Mouse (Mus musculus) left cerebral cortex, postnatal 36 days (tissue): ENCODE measurements around the gene Madcam1. TPM values are rescaled to one million over a fixed set of nuclear protein-coding genes. Genes with fewer than 3 reads are reported as not detected.
"Not testable (repeated sequence)": the region's sequence is repeated elsewhere in the genome, so short reads cannot be mapped to it uniquely, and the experiment has no call there.

ENCODE experiments used
- DNase-seq, 2 experiments: peaks; one replicate each; pipeline ENCODE4 v3.0.0; 2021 to 2022; ENCODE audit warnings: low spot score in 2 of 2, mixed read lengths in 1 of 2
- intact Hi-C: fragments of 180-260 bp; cut with DNase I; formaldehyde crosslinking; loops from one replicate; pipeline ENCODE4 v1.15.1; 2025
- total RNA-seq, 2 experiments: library from RNA; stranded (reverse); gene quantifications; 2 replicates each; pipeline ENCODE4 v1.2.3; 2021

Madcam1 gene
- total RNA-seq, 2 experiments from 2014 or later: not detected

DNA sequence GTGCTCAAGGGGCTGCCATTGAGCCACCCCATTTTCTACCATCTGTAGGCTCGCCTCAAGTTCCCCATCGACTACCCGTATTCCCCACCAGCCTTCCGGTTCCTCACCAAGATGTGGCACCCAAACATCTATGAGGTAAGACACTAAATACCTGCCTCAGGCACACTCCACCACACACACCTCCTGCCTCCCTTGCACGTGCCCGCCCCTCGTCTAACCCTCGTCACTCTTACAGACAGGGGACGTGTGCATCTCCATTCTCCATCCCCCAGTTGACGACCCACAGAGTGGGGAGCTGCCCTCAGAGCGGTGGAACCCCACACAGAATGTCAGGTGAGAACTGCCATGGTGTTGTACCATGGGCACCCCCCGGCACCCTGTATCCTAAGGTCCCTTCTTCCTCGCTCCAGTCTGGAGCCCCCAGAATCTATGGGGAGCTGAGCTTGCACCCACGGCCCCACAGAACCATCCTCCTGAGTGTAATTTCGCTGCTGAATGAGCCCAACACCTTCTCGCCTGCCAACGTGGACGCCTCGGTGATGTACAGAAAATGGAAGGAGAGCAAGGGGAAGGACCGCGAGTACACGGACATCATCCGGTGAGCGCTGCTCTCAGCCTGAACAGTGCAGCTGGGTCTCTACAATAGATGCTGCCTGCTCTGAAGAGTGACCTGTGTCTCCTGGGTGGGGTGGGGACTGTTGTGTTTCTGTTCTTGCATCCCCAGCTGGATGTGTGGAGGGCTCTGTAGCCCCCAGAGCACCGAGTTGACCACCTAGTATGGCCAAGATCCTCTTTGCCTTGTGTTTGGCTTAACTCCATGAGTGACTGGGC is 20.6 kb downstream of the Madcam1 start:
- no peak for DNase-seq
- intact Hi-C loops: no loop called here

- no peak for DNase-seq
- intact Hi-C loops: no loop called here
Observed at GRCm38 (mm10) chr10:79686219-79686618, 21.9 kb downstream of the Madcam1 start.

DNA sequence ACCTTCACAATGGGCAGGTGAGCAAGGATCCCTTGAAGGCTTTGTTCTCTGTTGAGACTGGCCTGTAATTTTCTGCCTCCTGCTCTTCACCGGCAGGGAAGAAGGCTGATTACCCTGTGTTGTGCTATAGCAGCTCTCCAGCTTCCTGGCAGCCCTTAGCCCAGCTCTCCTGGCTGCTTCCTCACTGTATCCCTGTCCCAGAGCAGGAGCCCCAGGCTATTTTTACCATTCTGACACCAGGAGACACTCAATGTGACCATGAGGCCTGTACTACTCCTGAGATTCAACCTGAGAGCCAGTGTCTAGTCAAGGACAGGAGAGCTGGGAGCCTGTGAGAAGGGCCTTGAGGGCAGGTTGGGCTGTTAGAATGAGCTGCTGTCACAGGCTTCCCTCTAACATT is 22.3 kb downstream of the Madcam1 start:
- intact Hi-C loops: no loop called here
- no peak for DNase-seq

DNA sequence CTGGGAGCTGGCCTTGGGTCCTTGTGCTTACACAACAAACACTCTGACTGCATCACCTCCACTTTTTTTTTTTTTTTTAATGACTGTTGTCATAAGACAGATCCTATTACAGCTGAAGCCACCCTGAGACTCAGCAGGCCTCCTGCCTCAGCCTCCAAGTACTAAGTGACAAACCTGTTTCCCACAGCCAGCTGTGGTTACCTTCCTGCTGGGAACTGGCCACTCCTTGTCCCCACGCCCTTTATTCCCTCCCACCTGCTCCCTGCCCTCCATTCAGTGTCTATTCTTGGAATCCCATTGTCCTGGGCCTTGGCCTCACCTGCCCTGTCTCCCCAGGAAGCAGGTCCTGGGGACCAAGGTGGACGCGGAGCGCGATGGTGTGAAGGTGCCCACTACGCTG is 23.2 kb downstream of the Madcam1 start:
- intact Hi-C loops: no loop called here
- DNase-seq: no peak

DNA sequence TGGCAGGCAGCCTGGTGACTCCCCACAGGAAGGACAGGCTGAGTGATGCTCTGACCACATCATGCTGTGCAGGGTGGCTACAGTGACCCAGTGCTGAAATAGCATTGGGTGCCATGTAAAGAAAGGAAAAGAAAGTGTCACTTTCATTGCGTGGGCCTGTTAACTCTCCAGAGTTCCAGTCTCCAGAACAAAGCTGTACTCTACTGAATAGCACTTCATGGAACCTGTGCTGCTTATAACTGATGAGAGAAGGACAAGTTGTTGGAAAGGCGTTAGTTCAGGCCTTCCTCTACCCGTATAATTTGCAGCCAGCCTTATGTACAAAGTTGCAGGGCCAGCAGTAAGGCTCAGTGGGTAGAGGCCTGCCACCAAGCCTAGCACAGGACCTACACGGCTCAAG is 24.4 kb downstream of the Madcam1 start, which contains the start of gene Gzmm:
Gzmm (plus strand) TSS at position 301 of the 400 bp plus-strand sequence.
- no peak for DNase-seq
- intact Hi-C loops: no loop called here

GRCm38 (mm10) chr10:79689178-79689577 is 24.8 kb downstream of the Madcam1 start:
- no peak for DNase-seq

GRCm38 (mm10) chr10:79691986-79692548 is 27.7 kb downstream of the Madcam1 start:
- DNase-seq: no peak
- intact Hi-C loops: no loop called here

More at GRCm38 (mm10) chr10:79689178-79689577, 24.8 kb downstream of the Madcam1 start:
- intact Hi-C loops: no loop called here

- intact Hi-C loops: no loop called here
- DNase-seq: no peak
Observed at GRCm38 (mm10) chr10:79693580-79694378, 29.4 kb downstream of the Madcam1 start.

- DNase-seq: no peak
- intact Hi-C loops: no loop called here
Observed at GRCm38 (mm10) chr10:79694379-79694655, 30.0 kb downstream of the Madcam1 start.

- intact Hi-C loops: no loop called here
- peak in 1 of 2 experiments; percentile 54 for DNase-seq
Observed at GRCm38 (mm10) chr10:79695231-79696128, 31.1 kb downstream of the Madcam1 start.

DNA sequence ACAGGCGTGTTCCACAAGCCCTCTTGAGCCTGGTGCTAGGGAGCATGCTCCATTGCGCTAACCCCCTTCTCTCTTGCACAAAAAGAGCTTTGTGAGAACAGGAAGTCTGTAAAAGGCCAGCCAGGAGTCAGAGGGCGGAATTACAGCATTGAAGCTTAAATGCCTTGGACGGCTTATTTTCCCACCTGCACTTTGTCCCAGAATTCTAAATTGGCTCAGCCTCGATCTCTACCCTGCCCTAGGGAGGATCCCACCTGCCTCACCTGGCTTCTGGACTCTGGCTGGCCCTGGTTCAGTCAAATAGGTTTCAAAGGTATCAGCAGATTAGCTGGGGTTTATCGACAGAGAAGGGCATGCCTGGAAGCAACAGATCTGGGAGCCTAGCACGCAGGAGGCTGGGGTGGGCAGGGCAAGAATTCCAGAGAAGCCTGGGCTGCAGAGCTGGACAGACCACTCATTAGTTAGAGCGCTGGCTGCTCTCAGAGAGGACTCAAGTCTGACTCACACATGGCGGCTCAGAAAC is 31.8 kb downstream of the Madcam1 start:
- intact Hi-C loops: no loop called here
- no peak for DNase-seq

- intact Hi-C loops: no loop called here
- no peak for DNase-seq
Observed at GRCm38 (mm10) chr10:79697916-79698315, 33.6 kb downstream of the Madcam1 start.

GRCm38 (mm10) chr10:79698459-79698858 is 34.1 kb downstream of the Madcam1 start:
- intact Hi-C loops: no loop called here
- DNase-seq: no peak

GRCm38 (mm10) chr10:79700676-79701075 is 36.3 kb downstream of the Madcam1 start:
- intact Hi-C loops: no loop called here

DNA sequence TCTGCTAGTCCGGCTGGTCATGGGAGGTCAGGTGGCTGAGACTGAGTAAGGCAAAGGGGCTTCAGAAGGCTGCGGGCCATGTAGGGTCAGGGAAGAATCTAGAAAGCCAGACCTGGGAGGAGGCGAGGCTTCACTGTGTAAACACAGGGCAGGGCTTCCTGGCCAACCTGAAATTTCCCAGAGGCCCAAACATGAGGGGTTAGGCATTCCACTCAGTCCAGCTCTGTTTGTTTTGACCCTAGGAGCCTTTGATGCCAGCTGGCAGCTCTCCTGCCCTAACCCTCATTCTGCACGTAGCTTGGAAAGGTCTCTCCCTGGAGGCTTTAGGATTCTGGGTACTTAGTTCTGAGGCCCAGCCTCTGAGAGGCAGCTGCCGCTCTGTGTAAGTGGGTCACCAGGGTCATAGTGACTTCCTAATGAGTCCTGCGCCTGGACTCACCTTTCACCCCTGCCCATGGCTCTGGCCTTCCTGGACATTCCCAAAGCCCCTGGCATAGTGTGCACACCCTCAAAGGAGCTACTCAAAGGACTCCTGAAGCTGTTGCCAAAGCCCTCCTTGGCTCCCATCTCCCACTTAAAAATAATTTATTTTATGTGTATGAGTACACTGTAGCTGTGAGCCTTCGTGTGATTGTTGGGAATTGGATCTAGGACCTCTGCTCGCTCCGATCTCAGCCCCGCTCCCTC is 37.2 kb downstream of the Madcam1 start:
- no peak for DNase-seq
- intact Hi-C loops: no loop called here

More at GRCm38 (mm10) chr10:79700676-79701075, 36.3 kb downstream of the Madcam1 start:
- no peak for DNase-seq

GRCm38 (mm10) chr10:79702970-79703369 is 38.6 kb downstream of the Madcam1 start:
- DNase-seq, intact Hi-C loops: not testable (repeated sequence)

GRCm38 (mm10) chr10:79703541-79703940 is 39.2 kb downstream of the Madcam1 start:
- DNase-seq: no peak
- intact Hi-C loops: no loop called here

DNA sequence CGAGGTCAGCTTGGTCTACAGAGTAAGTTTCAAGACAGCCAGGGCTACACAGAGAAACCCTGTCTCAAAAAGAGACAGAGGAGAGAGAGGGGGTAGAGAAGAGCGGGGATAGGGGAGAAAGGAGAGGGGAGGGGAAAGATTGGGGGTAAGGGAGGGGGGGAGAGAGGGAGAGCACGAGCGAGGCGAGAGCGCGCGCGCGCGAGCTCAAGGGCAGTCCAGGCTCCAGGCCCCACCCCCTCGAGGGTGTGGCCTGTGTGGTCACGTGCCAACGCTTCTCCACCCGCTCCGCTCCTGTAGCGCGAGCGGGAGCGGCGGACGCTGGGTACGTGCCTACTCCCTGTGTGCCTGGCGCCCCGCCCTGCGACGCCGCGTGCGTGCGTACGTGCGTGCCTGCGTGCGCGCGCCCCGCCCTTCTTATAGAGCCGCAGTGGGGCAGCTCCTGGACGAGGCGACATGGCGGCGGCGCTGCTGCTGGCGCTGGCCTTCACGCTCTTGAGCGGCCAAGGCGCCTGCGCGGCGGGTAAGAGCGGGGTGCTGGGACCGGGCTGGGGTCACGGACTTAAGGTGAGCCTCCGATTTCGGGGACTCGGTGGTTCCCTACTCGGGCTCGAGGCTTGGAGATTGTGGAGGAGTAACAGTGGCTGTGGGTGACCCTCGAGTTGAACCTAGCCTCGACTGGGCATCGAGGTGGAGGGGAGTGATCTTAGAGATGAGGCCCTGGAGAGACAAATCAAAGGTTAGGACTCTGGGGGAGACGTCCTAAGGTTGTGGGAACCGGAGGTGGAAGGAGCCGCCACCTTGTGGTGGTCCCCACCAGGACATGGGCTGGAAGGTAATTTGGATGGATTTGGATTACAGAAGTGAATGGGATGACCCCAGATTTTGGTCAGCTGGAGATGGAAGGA is 40.0 kb downstream of the Madcam1 start, which contains the start of gene Bsg:
Bsg (plus strand) TSS at position 427 of the 905 bp plus-strand sequence.
- peak; percentile 99 for DNase-seq
- intact Hi-C loops: no loop called here
